Mouse (Mus musculus): ENCODE measurements around the gene Sp100.

The Sp100 gene

DNA sequence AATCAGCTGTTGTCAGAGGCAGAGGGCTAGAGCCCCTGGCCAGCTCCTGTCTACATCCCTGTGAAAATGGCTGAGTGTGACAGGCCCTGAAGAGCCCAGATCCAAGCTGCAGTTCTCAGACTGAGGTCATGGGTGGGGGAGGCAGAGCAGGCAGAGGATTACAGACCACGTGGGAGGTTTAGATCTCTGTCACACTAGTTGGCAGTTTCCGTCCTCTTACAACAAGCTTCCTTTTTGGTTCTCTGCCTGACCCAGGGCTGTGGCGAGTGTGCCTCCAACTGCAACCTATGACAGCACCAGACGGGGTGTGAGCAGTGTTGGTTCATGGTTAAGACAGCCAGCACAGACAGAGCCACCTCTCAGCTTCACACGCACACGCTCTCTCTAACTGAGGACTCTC, 101.7 kb downstream of the Sp100 start:
- DNase-seq, result peak; percentile 58 to 74

DNA sequence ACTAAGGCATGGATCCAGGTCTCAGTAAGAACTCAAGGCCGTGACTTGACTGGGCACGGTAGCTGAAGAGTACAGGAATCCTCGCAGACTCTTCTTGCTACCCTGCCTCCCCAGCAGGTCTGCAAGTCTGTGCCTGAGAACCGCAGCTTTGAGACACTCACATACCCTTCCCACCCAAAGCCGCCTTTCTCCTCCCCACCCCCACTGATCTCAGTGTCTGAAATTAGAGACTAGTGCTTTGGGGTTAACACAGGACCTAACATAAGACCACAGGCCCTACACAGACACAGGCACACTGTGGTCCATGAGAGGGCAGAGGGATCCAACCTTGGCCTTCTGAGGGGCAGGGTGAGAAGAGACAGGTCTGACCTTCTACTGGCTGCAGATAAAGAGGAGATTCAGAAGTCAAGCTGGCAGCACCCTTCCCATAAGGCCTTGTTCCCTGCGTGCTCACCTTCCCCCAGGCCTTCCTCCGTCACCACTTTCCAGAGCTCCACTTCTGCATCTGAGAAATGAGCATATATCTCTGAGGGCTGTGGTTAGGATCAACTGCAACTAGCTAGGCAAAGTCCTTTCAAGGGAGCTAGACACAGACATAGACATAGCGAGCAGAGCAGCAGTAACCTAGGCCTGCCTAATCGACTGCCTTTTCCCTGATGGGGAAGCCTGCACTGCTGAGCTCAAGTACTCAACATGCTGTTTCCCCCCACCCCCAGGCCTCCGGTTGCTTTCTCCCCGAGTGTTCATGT, 102.3 kb downstream of the Sp100 start:
- peak in 1 of 2 experiments; percentile 37 for DNase-seq

DNA sequence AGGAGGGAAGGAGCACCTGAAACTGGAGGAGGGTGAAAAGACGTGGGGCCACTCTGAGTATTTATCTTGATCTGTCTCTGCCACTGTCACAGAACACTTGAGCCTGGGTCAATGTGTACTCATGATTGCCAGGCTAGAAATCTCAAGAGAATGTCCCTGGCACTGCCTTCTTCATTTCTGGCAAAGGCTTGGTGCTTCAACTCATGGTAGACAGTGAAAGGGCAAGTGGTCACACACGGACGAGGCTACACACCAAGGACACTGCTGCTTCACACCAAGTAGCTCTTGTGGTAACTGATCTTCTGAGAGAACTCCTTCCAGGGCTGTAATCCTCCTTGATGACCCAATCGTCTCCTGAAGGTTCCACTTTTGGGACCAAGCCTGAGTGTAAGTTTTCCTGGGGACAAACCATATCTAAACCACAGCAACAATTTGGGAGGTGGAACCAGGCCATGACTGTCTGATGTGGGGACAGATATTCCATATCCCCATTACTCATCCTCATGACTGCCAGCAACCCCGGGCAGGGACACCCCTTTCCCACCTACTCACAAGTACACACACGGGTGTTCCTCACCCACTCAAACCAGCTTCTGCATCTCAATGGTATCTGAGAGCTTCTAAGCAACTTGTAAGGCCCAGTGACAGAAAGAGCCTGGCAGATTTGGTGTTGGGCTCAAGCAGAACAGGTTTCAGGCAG, 107.9 kb downstream of the Sp100 start:
- no peak for DNase-seq

DNA sequence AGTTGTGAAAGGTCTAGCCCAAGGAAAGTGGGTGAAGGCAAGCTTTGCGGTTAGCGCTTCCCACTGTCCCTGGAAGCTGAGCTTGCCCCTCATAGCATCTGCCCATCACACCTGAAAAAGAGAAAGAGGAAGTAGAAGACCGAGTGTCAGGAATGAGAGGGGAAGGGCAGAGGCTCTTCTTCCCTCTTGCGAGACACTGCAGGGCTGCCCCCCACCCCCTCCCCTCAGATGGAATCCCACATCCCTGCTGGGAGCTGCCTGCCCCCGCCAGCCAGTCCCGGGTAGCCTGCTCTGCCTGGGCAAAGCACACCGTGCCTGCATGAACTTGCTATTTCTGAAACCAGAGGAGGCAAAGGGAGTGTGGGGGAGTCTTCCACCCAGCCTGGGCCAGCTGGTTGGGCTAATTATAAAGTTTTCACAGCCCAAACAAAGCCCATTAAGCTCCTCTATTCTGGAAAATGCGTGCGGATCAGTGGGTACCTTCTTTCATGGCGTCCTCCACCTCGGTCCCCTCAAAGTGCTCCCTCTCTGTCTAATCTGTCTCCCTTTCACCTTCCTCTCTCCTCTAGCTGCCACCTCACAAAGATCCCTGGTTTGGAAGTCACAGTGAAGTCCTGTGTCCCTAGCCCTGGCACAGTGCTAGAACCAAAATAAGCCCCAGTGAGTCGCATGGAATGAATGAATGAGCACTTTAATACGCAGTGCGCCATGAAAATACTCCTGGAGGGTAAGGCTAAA, 108.6 kb downstream of the Sp100 start:
- no peak for DNase-seq

- no peak for DNase-seq
Observed at GRCm38 (mm10) chr1:85758969-85759293, 109.1 kb downstream of the Sp100 start.

Measured in thymus, adult 18-20 months (tissue).